Mouse (Mus musculus): Measurements from ENCODE around the gene Ssu72.
"Not testable (repeated sequence)": the region's sequence is repeated elsewhere in the genome, so short reads cannot be mapped to it uniquely, and the experiment has no call there.

Ssu72 gene

GRCm38 (mm10) chr4:155700425-155700824, 4.2 kb upstream of the Ssu72 start:
- DNase-seq (ENCODE audit: low spot score), result no peak

DNA sequence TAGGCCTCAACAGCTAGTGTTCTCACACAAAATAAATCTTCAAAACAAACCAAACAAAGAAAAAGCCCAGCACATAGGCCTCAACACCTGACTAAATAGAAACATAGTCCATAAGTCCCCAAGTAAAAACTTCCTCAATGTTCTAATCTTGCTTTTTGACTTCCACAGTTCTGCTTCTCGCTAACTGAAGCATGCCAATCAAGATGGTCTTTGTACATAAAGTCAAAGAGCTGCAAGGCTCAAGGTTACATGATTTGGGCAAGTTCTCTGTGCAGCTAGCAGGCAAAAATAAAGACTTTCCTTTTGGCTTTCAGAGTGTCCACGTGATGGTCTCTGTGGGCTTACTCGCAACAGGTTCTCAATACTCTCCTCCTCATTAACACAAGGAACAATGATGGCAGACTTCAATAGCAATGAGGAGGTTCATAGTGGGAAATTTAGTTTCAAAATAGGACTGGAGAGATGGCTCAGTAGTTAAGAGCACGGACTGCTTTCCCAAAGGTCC, 1.1 kb upstream of the Ssu72 start:
- DNase-seq (ENCODE audit: low spot score), result no peak

DNA sequence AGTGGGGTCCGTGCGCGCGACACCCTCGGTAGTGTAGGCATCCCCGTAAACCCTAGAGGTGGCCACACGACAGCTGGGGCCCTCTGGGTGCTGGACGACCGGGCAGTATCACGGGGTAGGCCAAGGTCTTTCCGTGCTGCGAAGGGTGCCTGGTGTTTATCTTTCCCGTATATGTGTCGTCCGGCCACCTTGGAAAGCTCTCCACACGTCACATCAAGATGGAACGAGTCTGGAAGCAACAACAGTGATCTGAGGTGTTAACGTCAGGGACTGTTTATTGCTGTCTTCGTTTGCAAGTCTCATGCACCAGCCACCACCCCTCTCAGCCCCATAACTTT, 961 bp downstream of the Ssu72 start:
- no peak for DNase-seq (ENCODE audit: low spot score)

DNA sequence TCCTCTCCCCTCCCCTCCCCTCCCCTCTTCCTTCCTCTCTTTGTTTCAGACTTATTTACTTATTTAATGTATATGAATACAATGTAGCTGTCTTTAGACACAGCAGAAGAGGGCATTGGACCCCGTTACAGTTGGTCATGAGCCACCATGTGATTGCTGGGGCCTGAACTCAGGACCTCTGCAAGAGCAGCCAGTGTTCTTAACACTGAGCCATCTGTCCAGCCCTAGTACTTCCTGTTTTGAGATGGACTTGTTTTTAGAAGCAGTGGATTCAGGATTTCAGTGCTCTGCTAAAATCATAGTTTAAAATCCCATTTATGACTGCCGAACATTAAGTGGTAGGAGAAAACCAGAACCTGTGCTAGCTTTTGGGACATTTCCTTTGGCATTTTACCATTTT, 4.0 kb downstream of the Ssu72 start:
- DNase-seq (ENCODE audit: low spot score), result no peak

DNA sequence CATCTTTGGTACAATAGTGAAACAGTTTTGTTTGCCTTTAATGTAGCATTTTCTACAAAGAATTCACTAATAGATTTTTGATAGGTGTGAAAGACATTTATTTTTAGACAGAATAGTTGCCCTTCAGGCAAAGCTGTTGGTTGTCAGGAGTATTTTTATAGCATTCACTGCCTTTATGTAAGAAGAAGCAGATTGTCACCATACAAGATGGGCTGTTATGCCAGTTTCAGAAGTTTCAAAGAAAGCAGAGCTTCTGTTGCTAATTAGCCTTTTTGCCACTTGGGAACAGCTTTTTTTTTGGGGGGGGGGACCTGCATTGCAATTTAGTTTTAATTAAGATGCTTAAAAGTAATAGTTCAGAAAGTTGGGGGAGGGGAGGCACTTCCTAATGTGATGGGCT, 4.4 kb downstream of the Ssu72 start:
- no peak for DNase-seq (ENCODE audit: low spot score)

DNA sequence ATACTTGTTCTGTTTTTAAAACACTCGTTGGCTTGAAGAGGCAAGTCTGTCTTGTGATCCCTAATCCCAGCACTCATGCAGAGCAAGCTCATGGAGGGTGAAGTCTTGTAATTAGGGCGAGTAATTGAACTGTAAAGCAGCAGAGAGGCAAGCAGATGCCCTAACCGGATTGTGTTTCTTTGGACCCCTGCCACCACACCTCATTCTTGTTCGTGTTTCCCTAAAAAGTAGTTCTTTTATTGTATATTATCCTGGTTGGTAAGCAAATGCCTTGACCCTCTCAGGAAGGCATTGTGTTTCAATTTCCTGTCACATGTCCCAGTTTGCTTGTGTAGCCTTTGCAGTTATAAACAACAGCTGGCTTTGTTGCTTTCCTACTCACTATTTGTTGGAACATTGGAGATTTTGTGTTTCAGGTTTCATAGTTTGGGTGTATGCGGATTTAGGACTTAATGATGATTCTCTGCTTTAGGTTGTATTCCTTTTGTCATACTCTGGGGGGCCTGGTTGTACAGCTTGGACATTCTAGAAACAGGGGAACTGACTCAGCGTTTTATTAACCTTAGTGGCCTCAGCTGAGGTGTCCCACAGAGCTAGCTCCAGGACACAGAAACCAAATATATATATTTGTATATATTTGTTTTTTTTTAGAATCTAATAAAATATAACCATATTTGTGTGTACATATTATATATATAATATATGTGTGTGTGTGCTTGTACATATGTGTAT, 6.1 kb downstream of the Ssu72 start:
- no peak for DNase-seq (ENCODE audit: low spot score)

DNA sequence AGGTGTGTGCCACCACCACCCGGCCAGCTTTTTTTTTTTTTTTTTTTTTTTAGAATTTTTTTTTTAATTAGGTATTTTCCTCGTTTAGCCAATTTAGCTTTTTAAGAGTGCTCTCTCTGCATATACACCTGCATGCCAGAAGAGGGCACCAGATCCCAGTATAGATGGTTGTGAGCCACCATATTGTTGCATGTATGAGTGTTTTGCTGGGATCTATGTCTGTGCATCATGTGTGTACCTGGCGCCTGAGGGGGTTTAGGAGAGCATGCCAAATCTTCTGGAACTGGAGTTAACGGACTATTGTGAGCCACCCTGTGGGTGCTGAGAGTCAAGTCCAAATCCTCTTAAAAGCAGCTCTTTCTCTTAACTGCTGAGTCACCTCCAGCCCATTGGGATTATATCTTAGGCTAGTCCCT, 17.1 kb downstream of the Ssu72 start:
- DNase-seq (ENCODE audit: low spot score), result no peak

DNA sequence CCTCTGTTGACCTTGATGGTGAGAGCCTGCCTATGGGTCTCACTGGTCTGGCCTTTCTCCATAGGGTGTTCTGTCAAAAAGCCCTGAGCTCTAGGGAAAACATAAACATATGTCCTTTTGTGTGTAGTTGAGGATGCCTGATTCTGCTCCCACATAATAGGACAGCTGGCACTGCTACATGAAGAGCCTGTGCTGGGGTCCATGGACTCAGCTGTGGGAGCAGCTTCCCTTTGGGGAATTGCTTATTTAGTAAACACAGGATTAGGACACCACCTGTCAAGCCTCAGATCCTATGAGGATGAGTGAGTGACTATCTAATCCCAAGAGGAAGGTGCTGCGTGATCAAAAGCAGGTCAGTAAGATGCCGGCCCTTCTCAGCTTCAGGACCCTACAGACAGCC, 23.4 kb downstream of the Ssu72 start:
- no peak for DNase-seq (ENCODE audit: low spot score)

GRCm38 (mm10) chr4:155733267-155733666, 28.7 kb downstream of the Ssu72 start:
- DNase-seq (ENCODE audit: low spot score), result no peak

DNA sequence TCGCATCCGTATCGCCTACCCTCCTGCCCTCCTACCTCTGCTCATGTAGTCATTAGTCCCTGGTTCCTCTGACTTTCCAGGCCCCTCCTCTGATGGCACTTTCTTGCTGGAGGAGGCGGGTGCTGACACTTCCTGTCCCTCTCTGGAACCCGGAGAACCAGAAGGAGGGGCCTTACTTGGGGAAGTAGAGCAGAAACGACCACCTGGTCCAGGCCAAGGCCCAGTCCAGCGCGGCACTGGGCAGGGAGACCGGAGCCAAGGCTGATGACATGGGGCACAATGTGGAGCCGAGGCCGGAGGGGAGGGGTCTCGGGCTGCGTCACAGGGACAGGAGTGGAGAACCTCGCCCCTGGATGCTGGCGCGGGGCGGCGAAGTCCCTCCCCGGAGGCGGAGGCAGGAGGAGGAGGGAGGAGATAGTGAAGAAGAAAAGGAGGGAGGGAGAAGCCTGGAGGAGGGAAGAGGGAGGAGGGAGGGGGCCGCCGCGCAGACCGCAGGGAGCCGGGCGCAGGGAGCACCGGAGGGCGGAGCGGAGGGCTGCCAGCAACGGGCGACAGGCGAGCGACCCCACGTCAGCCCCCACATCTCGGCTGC, 29.8 kb downstream of the Ssu72 start, which contains the start of gene Tmem240:
Tmem240 (plus strand) TSS at position 451 of the 592 bp plus-strand sequence.
- peak; percentile 85 for DNase-seq (ENCODE audit: low spot score)

GRCm38 (mm10) chr4:155734951-155735702, 30.5 kb downstream of the Ssu72 start:
- no peak for DNase-seq (ENCODE audit: low spot score)

- no peak for DNase-seq (ENCODE audit: low spot score)
Observed at GRCm38 (mm10) chr4:155735788-155736187, 31.2 kb downstream of the Ssu72 start.

DNA sequence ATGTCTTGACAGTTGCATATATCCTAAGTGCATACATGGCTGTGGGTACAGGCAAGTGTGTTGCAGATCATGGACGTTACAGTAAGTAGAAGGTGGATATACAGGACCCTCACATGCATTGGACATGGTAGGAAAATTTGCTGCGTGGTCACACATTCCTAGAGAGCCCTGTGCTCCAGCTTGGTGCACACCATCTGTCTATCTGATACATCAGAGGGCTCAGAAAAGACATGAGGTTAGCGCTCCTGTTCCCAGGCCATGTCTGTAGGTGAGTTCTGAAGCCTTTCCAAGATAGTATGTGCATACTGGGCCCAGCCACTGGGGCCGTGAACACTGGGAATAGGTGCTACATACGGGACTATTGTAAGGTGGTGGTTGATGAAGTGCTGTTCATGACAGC, 31.8 kb downstream of the Ssu72 start:
- DNase-seq (ENCODE audit: low spot score), result no peak

- DNase-seq (ENCODE audit: low spot score), result no peak
Observed at GRCm38 (mm10) chr4:155738262-155738661, 33.7 kb downstream of the Ssu72 start.

- DNase-seq (ENCODE audit: low spot score), result no peak
Observed at GRCm38 (mm10) chr4:155739152-155739551, 34.6 kb downstream of the Ssu72 start.

- DNase-seq (ENCODE audit: low spot score), result no peak
Observed at GRCm38 (mm10) chr4:155739741-155740636, 35.4 kb downstream of the Ssu72 start.

- DNase-seq (ENCODE audit: low spot score), result not testable (repeated sequence)
Observed at GRCm38 (mm10) chr4:155740681-155741080, 36.1 kb downstream of the Ssu72 start.

DNA sequence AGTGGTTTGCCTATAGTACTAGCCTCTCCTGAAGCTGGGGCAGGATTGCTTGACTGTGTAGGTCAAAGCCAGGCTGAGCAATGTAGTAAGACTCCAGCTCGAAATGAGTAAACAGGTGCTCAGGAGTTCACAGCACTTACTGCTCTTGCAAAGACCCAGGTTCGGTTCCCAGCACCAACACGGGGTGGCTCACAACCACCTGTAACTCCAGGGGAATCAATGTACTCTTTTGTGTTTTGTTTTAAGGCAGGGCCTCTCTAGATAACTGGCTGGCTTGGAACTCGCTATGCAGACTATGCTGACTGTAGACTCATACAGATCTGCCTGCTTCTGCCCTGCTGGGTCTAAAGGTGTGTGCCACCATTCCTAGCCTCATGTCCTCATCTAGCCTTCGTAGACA, 38.1 kb downstream of the Ssu72 start:
- no peak for DNase-seq (ENCODE audit: low spot score)

- DNase-seq (ENCODE audit: low spot score), result no peak
Observed at GRCm38 (mm10) chr4:155744474-155744873, 39.9 kb downstream of the Ssu72 start.

DNA sequence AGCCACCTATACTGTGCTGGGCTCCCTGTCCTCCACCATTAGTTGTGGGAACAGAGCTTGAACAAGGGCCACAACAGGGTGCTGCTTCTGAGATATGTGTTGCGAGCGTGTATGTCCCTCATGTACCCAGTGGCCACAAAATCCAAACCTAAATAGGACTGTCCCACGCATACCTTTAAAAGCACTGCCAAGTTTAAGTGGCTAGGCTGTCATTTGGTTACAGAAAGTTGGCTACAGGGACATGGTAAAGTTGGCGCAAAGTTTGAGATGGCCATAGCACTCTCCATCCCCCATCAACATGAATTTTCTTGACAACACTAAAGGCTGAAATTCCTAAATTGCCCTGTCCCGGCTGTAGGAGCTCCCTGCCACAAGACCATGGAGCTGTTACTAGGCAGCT, 40.5 kb downstream of the Ssu72 start:
- no peak for DNase-seq (ENCODE audit: low spot score)

DNA sequence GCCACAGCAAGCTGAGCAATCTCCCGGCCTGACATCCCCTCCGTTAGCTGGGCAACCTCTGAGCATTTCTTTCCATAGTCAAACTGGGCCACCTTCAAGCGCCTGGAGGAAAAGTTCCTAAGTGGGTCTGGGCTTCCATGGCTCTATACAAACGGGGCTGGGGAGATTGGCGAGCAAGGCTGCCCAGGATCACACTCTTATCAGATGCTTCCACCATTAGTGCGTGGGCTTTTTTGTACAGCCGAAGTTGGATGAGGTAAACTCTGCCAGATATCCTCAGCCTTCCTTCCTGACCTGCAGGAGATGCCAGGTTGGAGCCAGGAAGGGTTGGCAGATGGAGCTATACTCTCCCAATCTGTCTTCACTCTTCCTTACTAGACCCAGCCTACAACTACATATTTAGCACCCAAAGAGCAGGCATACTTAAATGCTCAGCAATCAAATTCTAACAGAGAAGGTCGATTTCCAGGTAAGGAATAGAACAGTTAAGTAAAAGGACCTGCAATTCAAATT, 41.5 kb downstream of the Ssu72 start:
- no peak for DNase-seq (ENCODE audit: low spot score)
